Mouse (Mus musculus): ENCODE measurements around the gene Stk32b. TPM values are rescaled to one million over a fixed set of nuclear protein-coding genes. Genes with fewer than 3 reads are reported as not detected.

Stk32b gene
- polyA plus RNA-seq, 1 experiment from 2014 or later = 5.6 TPM

DNA sequence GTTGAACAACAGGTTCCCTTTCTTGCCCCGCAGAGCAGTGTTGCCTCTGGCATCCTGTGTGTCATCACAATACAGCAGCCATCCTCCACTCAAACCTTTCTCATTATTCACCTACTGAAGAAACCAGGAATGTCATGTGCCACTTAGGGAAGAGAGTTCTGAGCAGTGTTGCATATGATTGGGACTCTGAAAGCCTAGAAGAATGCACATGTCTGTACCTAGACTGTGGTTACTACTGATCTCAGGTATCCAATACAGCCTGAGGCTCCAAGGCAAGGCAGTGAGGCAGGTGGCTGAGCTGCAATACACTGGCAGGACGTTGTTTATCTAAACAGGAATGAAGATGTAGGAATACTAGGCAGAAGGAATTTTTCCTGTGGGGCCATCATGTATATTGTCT is 204.5 kb downstream of the Stk32b start:
- H3K27me3 ChIP-seq (ENCODE audit: control insufficient read depth, insufficient read depth, low read length) = no peaks in the 10 kb centered on the region
- H3K4me2 ChIP-seq = no peak overlapping the region
- no peak overlapping the region for H3K9ac ChIP-seq (ENCODE audit: low read length)
- no peak overlapping the region for H3K27ac ChIP-seq (ENCODE audit: low read depth, low read length)
- no peaks in the 10 kb centered on the region for H3K36me3 ChIP-seq (ENCODE audit: control insufficient read depth, insufficient read depth, low read length)
- no peak for DNase-seq (ENCODE audit: low spot score, missing footprints)
- ATAC-seq (ENCODE audit: low FRiP score) = no peak
- no peaks in the 10 kb centered on the region for H3K4me1 ChIP-seq (ENCODE audit: control insufficient read depth, insufficient read depth, low read length)
- no peak overlapping the region for H3K4me3 ChIP-seq (ENCODE audit: low read depth, low read length)
- H3K9me3 ChIP-seq (ENCODE audit: control insufficient read depth, low read length) = no peaks in the 10 kb centered on the region
- WGBS = 42% methylated on average over 2 of the region's 2 CpGs

- peak; percentile 73; the same call in 1 of the 2 replicates for ATAC-seq (ENCODE audit: low FRiP score)
- H3K4me3 ChIP-seq (ENCODE audit: low read depth, low read length) = no peak overlapping the region
- no peaks in the 10 kb centered on the region for H3K4me1 ChIP-seq (ENCODE audit: control insufficient read depth, insufficient read depth, low read length)
- no peak for DNase-seq (ENCODE audit: low spot score, missing footprints)
- no peak overlapping the region for H3K9ac ChIP-seq (ENCODE audit: low read length)
- no peaks in the 10 kb centered on the region for H3K27me3 ChIP-seq (ENCODE audit: control insufficient read depth, insufficient read depth, low read length)
- 73% methylated on average over 12 of the region's 12 CpGs for WGBS
- no peak overlapping the region for H3K27ac ChIP-seq (ENCODE audit: low read depth, low read length)
- H3K36me3 ChIP-seq (ENCODE audit: control insufficient read depth, insufficient read depth, low read length) = no peaks in the 10 kb centered on the region
- no peaks in the 10 kb centered on the region for H3K9me3 ChIP-seq (ENCODE audit: control insufficient read depth, low read length)
- no peak overlapping the region for H3K4me2 ChIP-seq
These were observed 210.0 kb downstream of the Stk32b start for GRCm38 (mm10) chr5:37506880-37507519.

GRCm38 (mm10) chr5:37494984-37495476 is 221.9 kb downstream of the Stk32b start:
- no peak for DNase-seq (ENCODE audit: low spot score, missing footprints)
- H3K9ac ChIP-seq (ENCODE audit: low read length) = no peak overlapping the region
- no peaks in the 10 kb centered on the region for H3K4me1 ChIP-seq (ENCODE audit: control insufficient read depth, insufficient read depth, low read length)
- no peak overlapping the region for H3K4me3 ChIP-seq (ENCODE audit: low read depth, low read length)
- no peaks in the 10 kb centered on the region for H3K36me3 ChIP-seq (ENCODE audit: control insufficient read depth, insufficient read depth, low read length)
- no peak overlapping the region for H3K27ac ChIP-seq (ENCODE audit: low read depth, low read length)
- H3K4me2 ChIP-seq = no peak overlapping the region
- H3K9me3 ChIP-seq (ENCODE audit: control insufficient read depth, low read length) = no peaks in the 10 kb centered on the region
- no peak for ATAC-seq (ENCODE audit: low FRiP score)
- no peaks in the 10 kb centered on the region for H3K27me3 ChIP-seq (ENCODE audit: control insufficient read depth, insufficient read depth, low read length)
- WGBS = 91% methylated on average over 3 of the region's 3 CpGs

DNA sequence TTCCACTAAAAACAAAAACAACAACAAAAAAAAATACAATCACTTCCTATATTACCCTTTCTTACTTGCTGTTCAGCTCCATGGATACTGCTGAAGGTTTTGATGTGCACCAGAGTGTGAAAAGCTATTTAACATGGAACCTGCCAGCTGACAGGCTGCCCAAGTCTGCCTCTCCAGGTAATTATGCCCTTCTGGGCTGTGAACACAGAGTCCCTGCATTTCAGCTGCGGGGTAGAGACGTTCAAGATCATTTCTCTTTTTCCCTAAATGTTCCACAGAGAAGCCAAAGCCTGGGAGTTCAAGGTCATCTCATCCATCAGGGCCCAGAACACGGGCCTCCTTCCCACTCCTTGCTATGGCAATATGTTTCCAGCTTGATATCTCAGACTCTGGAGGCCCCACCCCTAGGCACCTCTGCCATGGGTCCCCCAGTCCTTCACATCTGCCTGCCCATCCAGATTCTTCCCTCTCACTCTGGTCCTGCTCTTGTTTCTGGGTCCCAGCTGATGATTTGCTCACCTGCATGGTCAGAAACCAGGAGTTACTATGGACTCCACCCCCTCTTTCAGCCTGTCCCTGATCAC is 244.9 kb downstream of the Stk32b start:
- ATAC-seq (ENCODE audit: low FRiP score) (no peak), DNase-seq (ENCODE audit: low spot score, missing footprints) (no peak)
- no peaks in the 10 kb centered on the region for H3K36me3 ChIP-seq (ENCODE audit: control insufficient read depth, insufficient read depth, low read length)
- no peak overlapping the region for H3K4me2 ChIP-seq
- H3K27me3 ChIP-seq (ENCODE audit: control insufficient read depth, insufficient read depth, low read length) = no peaks in the 10 kb centered on the region
- WGBS = 72% methylated on average over 3 of the region's 3 CpGs
- no peak overlapping the region for H3K27ac ChIP-seq (ENCODE audit: low read depth, low read length)
- H3K9ac ChIP-seq (ENCODE audit: low read length) = no peak overlapping the region
- no peaks in the 10 kb centered on the region for H3K9me3 ChIP-seq (ENCODE audit: control insufficient read depth, low read length)
- no peaks in the 10 kb centered on the region for H3K4me1 ChIP-seq (ENCODE audit: control insufficient read depth, insufficient read depth, low read length)
- no peak overlapping the region for H3K4me3 ChIP-seq (ENCODE audit: low read depth, low read length)

- DNase-seq (ENCODE audit: low spot score, missing footprints) (no peak), ATAC-seq (ENCODE audit: low FRiP score) (no peak)
- H3K9ac ChIP-seq (ENCODE audit: low read length) = no peak overlapping the region
- 86% methylated on average over 4 of the region's 4 CpGs for WGBS
- H3K4me3 ChIP-seq (ENCODE audit: low read depth, low read length) = no peak overlapping the region
- no peaks in the 10 kb centered on the region for H3K9me3 ChIP-seq (ENCODE audit: control insufficient read depth, low read length)
- no peaks in the 10 kb centered on the region for H3K36me3 ChIP-seq (ENCODE audit: control insufficient read depth, insufficient read depth, low read length)
- H3K4me1 ChIP-seq (ENCODE audit: control insufficient read depth, insufficient read depth, low read length) = no peaks in the 10 kb centered on the region
- H3K27me3 ChIP-seq (ENCODE audit: control insufficient read depth, insufficient read depth, low read length) = no peaks in the 10 kb centered on the region
- H3K4me2 ChIP-seq = no peak overlapping the region
- no peak overlapping the region for H3K27ac ChIP-seq (ENCODE audit: low read depth, low read length)
These were observed 245.4 kb downstream of the Stk32b start for GRCm38 (mm10) chr5:37471584-37471983.

GRCm38 (mm10) chr5:37469031-37469430 is 247.9 kb downstream of the Stk32b start:
- Histone ChIP-seq H3K4me3 (ENCODE audit: low read depth, low read length) (no peak overlapping the region), H3K27me3 (ENCODE audit: control insufficient read depth, insufficient read depth, low read length) (no peaks in the 10 kb centered on the region), H3K9me3 (ENCODE audit: control insufficient read depth, low read length) (no peaks in the 10 kb centered on the region), H3K4me2 (no peak overlapping the region), H3K4me1 (ENCODE audit: control insufficient read depth, insufficient read depth, low read length) (no peaks in the 10 kb centered on the region), H3K36me3 (ENCODE audit: control insufficient read depth, insufficient read depth, low read length) (no peaks in the 10 kb centered on the region), H3K27ac (ENCODE audit: low read depth, low read length) (no peak overlapping the region), H3K9ac (ENCODE audit: low read length) (no peak overlapping the region)
- ATAC-seq (ENCODE audit: low FRiP score) (no peak), DNase-seq (ENCODE audit: low spot score, missing footprints) (no peak)
- WGBS = 72% methylated on average over 5 of the region's 5 CpGs

- Histone ChIP-seq H3K36me3 (ENCODE audit: control insufficient read depth, insufficient read depth, low read length) (no peaks in the 10 kb centered on the region), H3K4me1 (ENCODE audit: control insufficient read depth, insufficient read depth, low read length) (no peaks in the 10 kb centered on the region), H3K27me3 (ENCODE audit: control insufficient read depth, insufficient read depth, low read length) (no peaks in the 10 kb centered on the region), H3K9ac (ENCODE audit: low read length) (no peak overlapping the region), H3K4me3 (ENCODE audit: low read depth, low read length) (no peak overlapping the region), H3K27ac (ENCODE audit: low read depth, low read length) (no peak overlapping the region), H3K9me3 (ENCODE audit: control insufficient read depth, low read length) (no peaks in the 10 kb centered on the region), H3K4me2 (no peak overlapping the region)
- no peak for DNase-seq (ENCODE audit: low spot score, missing footprints)
- WGBS = 85% methylated on average over 2 of the region's 2 CpGs
- no peak for ATAC-seq (ENCODE audit: low FRiP score)
These were observed 249.3 kb downstream of the Stk32b start for GRCm38 (mm10) chr5:37467646-37468045.

GRCm38 (mm10) chr5:37465461-37465860 is 251.5 kb downstream of the Stk32b start:
- Histone ChIP-seq H3K36me3 (ENCODE audit: control insufficient read depth, insufficient read depth, low read length) (no peaks in the 10 kb centered on the region), H3K9me3 (ENCODE audit: control insufficient read depth, low read length) (no peaks in the 10 kb centered on the region), H3K9ac (ENCODE audit: low read length) (no peak overlapping the region), H3K27me3 (ENCODE audit: control insufficient read depth, insufficient read depth, low read length) (no peaks in the 10 kb centered on the region), H3K4me1 (ENCODE audit: control insufficient read depth, insufficient read depth, low read length) (no peaks in the 10 kb centered on the region), H3K4me3 (ENCODE audit: low read depth, low read length) (no peak overlapping the region), H3K4me2 (no peak overlapping the region), H3K27ac (ENCODE audit: low read depth, low read length) (no peak overlapping the region)
- ATAC-seq (ENCODE audit: low FRiP score) (no peak), DNase-seq (ENCODE audit: low spot score, missing footprints) (no peak)
- 90% methylated on average over 10 of the region's 10 CpGs for whole genome bisulfite sequencing

DNA sequence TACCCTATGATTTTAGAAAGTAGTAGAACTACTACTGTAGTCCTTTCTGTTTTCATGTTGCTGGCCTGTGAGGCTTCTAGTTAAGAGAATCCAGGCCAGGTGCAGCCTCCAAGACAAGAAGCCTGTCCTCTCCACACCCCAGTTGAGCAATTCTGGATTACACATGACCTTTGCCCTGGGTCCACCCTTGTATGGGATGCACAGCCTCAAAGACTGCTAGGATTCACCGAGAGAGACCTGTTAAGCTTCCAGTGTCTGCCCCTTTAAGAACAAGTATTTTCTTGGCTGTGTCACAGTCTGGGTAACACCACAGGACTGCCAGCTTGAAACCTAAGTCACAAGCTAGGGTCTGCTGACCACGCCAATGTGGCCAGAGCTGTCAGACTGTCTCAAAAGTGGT is 258.7 kb downstream of the Stk32b start:
- DNase-seq (ENCODE audit: low spot score, missing footprints) = no peak
- 55% methylated on average over 2 of the region's 2 CpGs for WGBS

More for the DNA sequence above, 258.7 kb downstream of the Stk32b start:
- Histone ChIP-seq H3K4me3 (ENCODE audit: low read depth, low read length) (no peak overlapping the region), H3K9me3 (ENCODE audit: control insufficient read depth, low read length) (no peaks in the 10 kb centered on the region; the same call in 1 of the 2 replicates), H3K36me3 (ENCODE audit: control insufficient read depth, insufficient read depth, low read length) (no peaks in the 10 kb centered on the region), H3K9ac (ENCODE audit: low read length) (no peak overlapping the region), H3K27ac (ENCODE audit: low read depth, low read length) (no peak overlapping the region), H3K4me2 (no peak overlapping the region), H3K4me1 (ENCODE audit: control insufficient read depth, insufficient read depth, low read length) (no peaks in the 10 kb centered on the region), H3K27me3 (ENCODE audit: control insufficient read depth, insufficient read depth, low read length) (no peaks in the 10 kb centered on the region)
- ATAC-seq (ENCODE audit: low FRiP score) = no peak
